Mouse (Mus musculus) kidney, postnatal 0 days (tissue): ENCODE data around the gene D3Ertd751e. TPM values are rescaled to one million over a fixed set of nuclear protein-coding genes. Genes with fewer than 3 reads are reported as not detected.
A peak's percentile ranks its signal among the peaks of the same experiment; 100 is the strongest.

ENCODE experiments used
- ATAC-seq: fragments of 200-750 bp; cut with Nextera tagmentation; replicated peaks from 2 replicates; pipeline ENCODE4 v1.8.0; 2017; ENCODE audit warnings: low read depth, moderate number of reproducible peaks, moderate TSS enrichment, moderate library complexity; ENCODE audit not compliant: low FRiP score
- DNase-seq: peaks from one replicate; pipeline ENCODE4 v3.0.0-alpha.2; 2016; ENCODE audit warnings: low spot score
- H3K27ac ChIP-seq: fragments of 300-500 bp; sonication (generic); 2 replicates; pipeline ENCODE4 v1.5.1; 2014; ENCODE audit warnings: mild to moderate bottlenecking
- H3K27me3 ChIP-seq: fragments of 300-500 bp; sonication (generic); 2 replicates; pipeline ENCODE4 v1.6.1; 2014; ENCODE audit warnings: low read length, mixed read lengths; ENCODE audit not compliant: insufficient read depth
- H3K36me3 ChIP-seq: fragments of 300-500 bp; sonication (generic); 2 replicates; pipeline ENCODE4 v1.6.1; 2014; ENCODE audit warnings: low read length, mixed read lengths; ENCODE audit not compliant: insufficient read depth
- H3K4me1 ChIP-seq: fragments of 300-500 bp; sonication (generic); replicated peaks from 2 replicates; pipeline ENCODE4 v1.6.1; 2014; ENCODE audit warnings: antibody characterized with exemption, low read length, mixed read lengths; ENCODE audit not compliant: insufficient read depth
- H3K4me2 ChIP-seq: fragments of 300-500 bp; sonication (generic); 2 replicates; pipeline ENCODE4 v1.6.1; 2014; ENCODE audit warnings: mild to moderate bottlenecking, low read length, moderate library complexity, mixed read lengths
- H3K4me3 ChIP-seq: fragments of 300-500 bp; sonication (generic); replicated peaks from 2 replicates; pipeline ENCODE4 v1.5.1; 2014; ENCODE audit warnings: low read depth, low read length
- H3K9ac ChIP-seq: fragments of 300-500 bp; sonication (generic); 2 replicates; pipeline ENCODE4 v1.6.1; 2014; ENCODE audit warnings: low read depth, low read length
- H3K9me3 ChIP-seq: fragments of 300-500 bp; sonication (generic); replicated peaks from 2 replicates; pipeline ENCODE4 v1.6.1; 2016; ENCODE audit warnings: low read length, inconsistent platforms, mixed read lengths
- CTCF ChIP-seq: IDR thresholded peaks from 2 replicates; pipeline ENCODE4 v1.5.1; 2016; ENCODE audit warnings: antibody characterized with exemption, low read depth, mild to moderate bottlenecking, moderate library complexity
- WGBS: fragments of 180-500 bp; shearing (Covaris S2); extraction: QIAGEN DNeasy Blood & Tissue Kit; methylation state at CpG from one replicate; pipeline ENCODE4 v1.1.7; 2014; 5-methylcytosine and 5-hydroxymethylcytosine counted together
- polyA plus RNA-seq: library from polyadenylated mRNA; unstranded; fragments of >200 nt; fragmentation: Nextera tagmentation; extraction: Ambion mirVana; gene quantifications from 2 replicates; pipeline ENCODE4 v1.2.1, GENCODE M21; 2015

D3Ertd751e gene
- polyA plus RNA-seq, result 13.6 and 17.5 TPM in 2 replicates

GRCm38 (mm10) chr3:41742278-41742934 lies at the start of gene D3Ertd751e, which contains the start of gene Sclt1:
Gene D3Ertd751e, plus strand, starts transcription at chr3:41742611.
Gene Sclt1, minus strand, starts transcription at chr3:41742514.
- no peaks in the 10 kb centered on the region for H3K27me3 ChIP-seq
- ATAC-seq (peak; percentile 100), DNase-seq (peak; percentile 97)
- H3K27ac ChIP-seq, result peak within 1 kb of the TSS; percentile 92
- no peak for TF ChIP-seq CTCF
- peak within 1 kb of the TSS; percentile 75 for H3K4me2 ChIP-seq
- peak within 1 kb of the TSS; percentile 76 for H3K4me3 ChIP-seq
- H3K9ac ChIP-seq, result peak within 1 kb of the TSS; percentile 89
- no peaks in the 10 kb centered on the region for H3K9me3 ChIP-seq
- H3K4me1 ChIP-seq, result peaks cover 8% of the 10 kb centered on the region; the same call in 1 of the 2 replicates
- WGBS, result under 1% methylated on average over 65 of the region's 66 CpGs
- H3K36me3 ChIP-seq, result no peaks in the 10 kb centered on the region

- Histone ChIP-seq H3K27me3 (no peaks in the 10 kb centered on the region), H3K4me1 (no peaks in the 10 kb centered on the region), H3K9ac (no peak overlapping the region), H3K4me3 (no peak overlapping the region), H3K36me3 (no peaks in the 10 kb centered on the region), H3K9me3 (no peaks in the 10 kb centered on the region), H3K4me2 (no peak overlapping the region), H3K27ac (no peak overlapping the region)
- TF ChIP-seq CTCF, result no peak
- WGBS, result 86% methylated on average over 1 of the region's 1 CpGs
- ATAC-seq (no peak), DNase-seq (no peak)
These were observed 46.7 kb upstream of the D3Ertd751e start for GRCm38 (mm10) chr3:41695681-41696080.

- H3K4me1 ChIP-seq, result peaks cover 8% of the 10 kb centered on the region; the same call in 1 of the 2 replicates
- peak overlapping the region; percentile 75 for H3K4me2 ChIP-seq
- H3K9me3 ChIP-seq, result no peaks in the 10 kb centered on the region
- H3K4me3 ChIP-seq, result peak overlapping the region; percentile 76
- H3K27ac ChIP-seq, result peak overlapping the region; percentile 92
- DNase-seq, result peak; percentile 54
- no peaks in the 10 kb centered on the region for H3K36me3 ChIP-seq
- H3K9ac ChIP-seq, result peak overlapping the region; percentile 89
- H3K27me3 ChIP-seq, result no peaks in the 10 kb centered on the region
- WGBS, result under 1% methylated on average over 39 of the region's 39 CpGs
- no peak for ATAC-seq
- TF ChIP-seq CTCF, result no peak
These were observed 672 bp upstream of the D3Ertd751e start for GRCm38 (mm10) chr3:41741601-41742277.

GRCm38 (mm10) chr3:41743436-41743835 lies 1.0 kb downstream of the D3Ertd751e start:
- Histone ChIP-seq H3K27ac (no peak overlapping the region), H3K9ac (no peak overlapping the region), H3K9me3 (no peaks in the 10 kb centered on the region), H3K4me2 (peak overlapping the region; percentile 75), H3K27me3 (no peaks in the 10 kb centered on the region), H3K36me3 (no peaks in the 10 kb centered on the region), H3K4me3 (no peak overlapping the region; the same call in 1 of the 2 replicates), H3K4me1 (peaks cover 8% of the 10 kb centered on the region; the same call in 1 of the 2 replicates)
- WGBS, result 31% methylated on average over 6 of the region's 6 CpGs
- ATAC-seq (no peak), DNase-seq (peak; percentile 51)
- TF ChIP-seq CTCF, result peak; percentile 57

GRCm38 (mm10) chr3:41754556-41754955 lies 12.1 kb downstream of the D3Ertd751e start:
- 74% methylated on average over 2 of the region's 2 CpGs for WGBS
- Histone ChIP-seq H3K9ac (no peak overlapping the region), H3K4me2 (no peak overlapping the region), H3K4me1 (no peaks in the 10 kb centered on the region), H3K9me3 (no peaks in the 10 kb centered on the region), H3K27me3 (no peaks in the 10 kb centered on the region), H3K4me3 (no peak overlapping the region), H3K27ac (no peak overlapping the region), H3K36me3 (no peaks in the 10 kb centered on the region)
- ATAC-seq, result no peak
- no peak for TF ChIP-seq CTCF
- no peak for DNase-seq

- Histone ChIP-seq H3K27ac (no peak overlapping the region), H3K27me3 (no peaks in the 10 kb centered on the region), H3K4me3 (no peak overlapping the region), H3K4me1 (no peaks in the 10 kb centered on the region), H3K36me3 (no peaks in the 10 kb centered on the region), H3K4me2 (no peak overlapping the region), H3K9ac (no peak overlapping the region), H3K9me3 (no peaks in the 10 kb centered on the region)
- TF ChIP-seq CTCF, result no peak
- ATAC-seq, result no peak
- WGBS, result 96% methylated on average over 3 of the region's 3 CpGs
- DNase-seq, result no peak
These were observed 19.7 kb downstream of the D3Ertd751e start for GRCm38 (mm10) chr3:41762091-41762490.
